Mouse (Mus musculus) left cerebral cortex, postnatal 25 days (tissue): Measurements from ENCODE around the gene Akirin1. TPM values are rescaled to one million over a fixed set of nuclear protein-coding genes. Genes with fewer than 3 reads are reported as not detected.

ENCODE experiments used
- DNase-seq, 2 experiments: peaks; one replicate each; pipeline ENCODE4 v3.0.0; 2022; ENCODE audit warnings: low spot score in 2 of 2, mixed read lengths in 1 of 2
- intact Hi-C: fragments of 180-260 bp; cut with DNase I; formaldehyde crosslinking; loops from one replicate; pipeline ENCODE4 v1.15.1; 2025
- total RNA-seq, 2 experiments: library from RNA; stranded (reverse); gene quantifications; 2 replicates each; pipeline ENCODE4 v1.2.3; 2021

The Akirin1 gene
- total RNA-seq, 2 experiments from 2014 or later, result 63.4 to 65.5 TPM

DNA sequence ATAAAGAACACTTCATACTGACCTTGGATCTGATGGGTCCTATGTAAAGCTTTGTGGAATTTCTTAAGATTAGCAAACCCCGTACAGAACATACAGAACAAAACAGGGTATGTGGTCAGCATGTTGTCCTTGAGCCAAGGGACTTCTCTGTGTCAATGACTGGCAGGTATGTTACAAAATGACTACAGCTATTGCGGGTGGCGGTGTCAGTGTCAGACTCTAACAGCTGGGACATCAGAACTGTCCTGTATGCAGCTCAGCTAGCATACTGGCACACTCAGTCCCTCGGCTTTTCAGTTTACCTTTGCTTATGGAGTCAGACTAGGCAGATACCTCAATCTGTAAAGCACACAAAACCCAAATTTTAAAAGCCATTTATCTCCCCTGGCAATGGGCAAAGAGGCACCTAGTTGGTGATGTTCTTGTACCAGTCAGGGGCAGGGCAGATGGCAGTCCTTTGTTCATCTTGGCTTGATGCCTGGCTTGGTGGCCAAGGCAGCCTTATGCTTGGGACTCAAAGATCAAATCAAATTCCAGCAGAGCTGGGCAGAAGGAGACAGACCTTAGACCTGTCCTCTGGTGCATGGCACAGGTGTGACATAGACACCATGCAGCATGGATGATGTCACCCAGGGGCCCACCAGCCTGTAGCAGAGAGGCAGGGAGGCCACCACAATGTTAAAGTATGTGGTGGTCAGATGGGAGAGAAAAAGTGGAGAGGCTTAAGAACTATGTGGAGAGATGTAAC lies 17.8 kb downstream of the Akirin1 start:
- intact Hi-C loops, result no loop called here
- no peak for DNase-seq

DNA sequence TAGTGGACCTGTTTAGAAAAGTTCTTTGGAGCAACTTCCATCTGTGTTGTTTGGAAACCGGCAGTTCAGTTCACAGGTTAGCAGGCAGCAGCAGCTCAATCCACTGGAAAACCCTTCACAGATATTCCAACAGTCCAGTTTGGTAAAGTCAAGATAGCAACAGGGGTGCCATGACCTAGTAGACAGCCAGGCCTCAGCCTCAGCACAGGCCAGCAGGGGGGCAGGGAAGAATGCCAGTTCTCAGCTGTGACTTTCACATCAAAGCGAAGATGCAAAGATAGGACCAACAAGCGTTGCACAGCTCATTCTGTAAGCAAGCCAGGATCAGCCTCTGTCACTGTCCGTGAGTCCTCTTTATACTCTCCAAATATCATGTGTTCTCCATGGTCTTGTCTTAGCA lies 28.4 kb downstream of the Akirin1 start:
- intact Hi-C loops, result no loop called here

DNA sequence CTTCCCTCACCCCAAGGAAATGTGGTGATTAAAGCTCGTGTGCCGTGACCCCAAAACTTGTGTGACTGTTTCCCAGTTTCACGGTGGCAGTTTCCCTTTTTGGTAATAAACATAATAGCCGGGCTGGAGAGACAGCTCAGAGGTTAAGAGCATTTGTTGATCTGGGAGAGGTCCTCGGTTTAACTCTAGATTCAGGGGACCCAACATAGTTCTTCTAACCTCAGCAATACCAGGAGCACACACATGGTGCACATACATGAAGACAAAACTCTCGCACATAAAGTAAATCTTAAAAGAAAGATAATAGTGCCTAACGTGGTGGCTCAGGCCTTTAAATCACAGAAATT lies 31.7 kb downstream of the Akirin1 start:
- DNase-seq, result no peak
- intact Hi-C loops, result loop anchor here (5.0 kb wide), 1 partner anchor 36 kb away; the partner anchor contains the start of gene Macf1

More for the DNA sequence above, 28.4 kb downstream of the Akirin1 start:
- DNase-seq, result no peak

- DNase-seq, result peak; percentile 95 to 98
- intact Hi-C loops, result loop anchor here (5.0 kb wide), 1 partner anchor 36 kb away; the partner anchor contains the start of gene Macf1
Observed at GRCm38 (mm10) chr4:123717574-123718433, 32.3 kb downstream of the Akirin1 start, which contains the start of gene Ndufs5. TSS of gene Ndufs5 (minus strand) at chr4:123718202.

DNA sequence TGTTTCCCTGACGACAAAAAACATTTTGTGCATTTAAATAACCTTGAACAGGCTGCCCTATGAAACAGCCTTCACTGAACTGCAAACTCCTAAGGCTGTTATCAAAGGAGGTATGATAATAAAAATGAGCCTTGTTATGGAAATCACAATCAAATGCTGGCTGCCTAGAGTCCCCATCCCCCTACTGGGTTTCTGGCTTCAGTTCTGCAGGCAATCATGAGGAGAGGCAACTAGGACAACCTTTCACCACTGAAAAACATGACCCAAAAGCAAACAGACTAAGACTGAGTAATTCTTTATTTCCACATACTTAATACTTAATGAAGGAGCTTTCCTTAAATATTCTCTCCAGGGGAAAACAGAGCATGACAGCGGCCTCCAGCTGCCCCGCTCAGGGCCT lies 37.7 kb downstream of the Akirin1 start:
- intact Hi-C loops, result no loop called here
- DNase-seq, result no peak

DNA sequence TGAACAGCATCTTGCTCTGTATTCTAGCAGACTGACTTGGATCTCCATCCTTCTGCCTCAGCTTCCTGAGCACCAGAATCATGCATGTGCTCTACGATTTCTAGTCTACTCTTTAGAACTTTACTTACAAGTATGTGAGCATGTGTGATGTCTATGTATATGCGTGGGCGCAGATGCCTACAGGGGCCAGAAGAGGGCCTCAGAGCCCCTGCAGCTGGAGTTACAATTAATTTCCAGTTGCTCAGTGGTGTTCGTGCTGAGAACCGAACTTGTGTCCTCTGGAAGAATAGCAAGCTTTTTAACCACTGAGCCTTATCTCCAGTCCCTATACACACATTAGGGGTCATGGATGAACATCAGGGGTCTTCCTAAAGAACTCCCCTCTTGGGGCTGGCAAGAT lies 42.8 kb downstream of the Akirin1 start:
- DNase-seq, result no peak
- intact Hi-C loops, result no loop called here

DNA sequence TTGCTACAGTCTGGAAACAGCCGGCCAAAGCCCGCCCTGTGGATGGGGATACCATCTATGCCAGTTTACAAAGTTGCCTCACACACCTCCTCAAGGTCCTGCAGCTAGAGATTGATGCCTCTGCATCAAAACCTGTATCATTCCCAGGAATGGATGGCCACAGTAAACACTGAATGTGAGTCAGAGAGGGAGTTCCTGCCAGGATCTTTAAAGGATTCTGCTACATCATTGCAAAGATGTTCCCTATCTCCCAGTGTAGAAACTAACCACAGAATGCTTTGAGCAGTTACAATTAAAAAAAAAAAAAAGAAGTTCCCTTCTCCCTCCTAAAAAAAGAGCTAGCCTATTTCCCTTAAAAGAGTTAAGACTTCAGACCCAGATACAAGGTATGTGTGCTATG lies 44.8 kb downstream of the Akirin1 start:
- intact Hi-C loops, result no loop called here
- peak in 1 of 2 experiments; percentile 14 for DNase-seq

DNA sequence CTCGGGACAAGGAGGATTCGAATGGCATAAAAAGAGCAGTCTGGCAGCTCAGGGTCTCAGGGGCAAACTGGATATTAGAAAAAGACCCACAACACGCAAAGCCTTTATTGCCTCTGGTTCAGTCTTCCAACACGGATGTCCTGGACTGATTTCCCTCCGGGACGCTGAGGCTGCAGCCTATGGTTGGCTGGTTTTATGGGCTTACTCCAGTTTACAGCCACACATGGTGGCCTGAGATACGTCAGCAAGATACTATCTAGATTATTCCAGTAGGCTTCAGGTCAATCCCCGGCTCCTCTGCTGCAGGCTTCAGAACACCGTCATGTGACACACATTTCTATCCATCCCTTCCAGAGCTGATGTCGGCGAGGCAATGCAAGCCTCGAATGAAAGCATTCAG lies 56.8 kb downstream of the Akirin1 start:
- DNase-seq, result no peak
- intact Hi-C loops, result no loop called here

DNA sequence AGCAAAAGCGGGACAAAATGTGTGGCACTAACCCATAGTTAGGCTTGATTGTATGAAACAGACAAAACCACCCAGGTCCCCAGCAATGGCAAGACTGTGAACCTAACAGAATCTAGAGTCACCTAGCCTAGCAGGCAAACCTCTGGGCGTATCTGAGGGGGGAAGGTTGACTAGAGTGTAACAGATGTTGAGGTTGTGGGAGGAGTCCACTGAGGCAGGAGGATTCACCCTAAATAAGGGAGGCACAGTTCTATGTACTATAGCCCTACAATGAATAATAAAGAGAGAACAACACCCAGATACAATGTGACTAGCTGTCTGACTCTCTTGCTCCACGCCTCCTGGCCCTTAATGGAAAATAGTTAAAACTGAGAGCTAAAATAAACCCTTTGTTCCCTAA lies 58.1 kb downstream of the Akirin1 start:
- intact Hi-C loops, result no loop called here
- no peak for DNase-seq

- intact Hi-C loops, result no loop called here
Observed at GRCm38 (mm10) chr4:123690311-123690710, 59.8 kb downstream of the Akirin1 start.

DNA sequence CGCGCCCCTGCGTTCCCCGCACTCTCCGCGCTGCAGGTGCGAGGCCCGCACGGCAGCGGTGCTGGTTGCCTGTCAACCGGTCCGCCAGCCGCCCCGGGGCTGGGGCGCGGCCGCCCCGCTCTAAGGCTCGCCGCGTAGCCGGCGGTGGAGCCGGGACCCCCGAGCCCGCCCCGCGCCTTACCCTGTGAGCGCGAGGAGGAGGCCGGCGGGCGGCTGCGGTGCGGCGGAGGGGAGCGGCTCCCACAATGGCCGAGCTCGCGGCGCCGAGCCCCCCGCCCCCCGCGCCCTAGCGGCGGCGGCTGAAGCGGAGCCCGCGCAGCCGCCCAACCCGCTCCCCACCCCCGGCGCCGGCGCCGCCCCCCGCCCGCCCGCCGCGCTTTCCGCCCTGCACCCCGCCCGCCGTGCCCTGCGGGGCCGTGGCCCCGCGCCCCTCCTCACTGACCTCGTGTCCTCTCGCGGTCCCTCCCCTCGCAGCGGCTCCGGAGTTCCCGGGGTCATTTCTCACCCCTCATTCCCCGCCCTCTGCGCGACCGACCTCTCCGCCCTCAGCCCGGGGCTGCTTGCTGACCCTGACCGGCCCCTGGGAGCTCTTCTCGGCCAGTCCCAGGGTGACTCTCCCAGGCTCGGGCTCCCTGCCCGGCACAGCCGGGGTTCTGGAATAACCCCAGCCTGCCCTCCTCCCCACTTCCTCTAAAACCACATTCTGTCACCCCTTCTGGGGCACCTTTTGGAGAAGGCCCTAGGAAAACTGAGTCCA lies 62.9 kb downstream of the Akirin1 start:
- peak; percentile 33 to 37 for DNase-seq
- intact Hi-C loops, result no loop called here

More at GRCm38 (mm10) chr4:123690311-123690710, 59.8 kb downstream of the Akirin1 start:
- DNase-seq, result no peak

GRCm38 (mm10) chr4:123686368-123687024 lies 63.6 kb downstream of the Akirin1 start:
- intact Hi-C loops, result no loop called here
- peak in 1 of 2 experiments; percentile 18 for DNase-seq

DNA sequence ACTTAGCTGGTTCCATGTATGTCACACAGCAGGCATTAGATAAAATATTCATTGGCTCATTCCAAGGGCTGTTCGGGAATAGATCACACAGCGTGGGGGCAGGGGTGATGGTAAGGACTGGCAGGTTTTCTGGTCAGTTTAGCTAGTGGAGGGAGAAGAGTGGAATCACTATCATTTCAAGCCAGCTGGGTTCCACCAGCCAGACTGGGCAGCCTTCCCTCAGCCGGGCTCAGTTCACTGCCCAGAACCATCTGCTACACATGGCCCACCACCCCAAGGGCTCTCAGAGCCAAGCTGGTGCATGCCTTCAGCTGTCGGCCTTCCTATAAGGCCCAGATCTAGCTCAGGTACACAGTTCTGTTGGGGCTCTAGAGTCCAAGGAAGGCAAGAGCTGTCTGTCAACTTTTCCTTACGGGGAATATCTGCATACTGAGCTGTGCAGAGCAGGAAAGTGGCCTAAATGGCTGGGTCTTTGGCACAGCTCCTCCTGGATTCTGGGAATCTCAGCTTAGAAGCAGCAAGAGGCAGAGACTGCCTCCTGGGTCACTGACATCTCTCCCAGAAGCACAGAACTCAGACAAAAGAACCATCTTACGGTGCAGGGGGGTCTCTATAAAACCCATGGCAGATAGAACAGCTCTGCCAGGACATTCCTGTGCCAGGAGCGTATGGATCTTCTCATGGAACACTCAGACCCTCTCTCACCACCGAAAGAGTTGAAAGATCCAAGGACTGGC lies 64.5 kb downstream of the Akirin1 start:
- intact Hi-C loops, result no loop called here
- DNase-seq, result peak; percentile 38 to 43

DNA sequence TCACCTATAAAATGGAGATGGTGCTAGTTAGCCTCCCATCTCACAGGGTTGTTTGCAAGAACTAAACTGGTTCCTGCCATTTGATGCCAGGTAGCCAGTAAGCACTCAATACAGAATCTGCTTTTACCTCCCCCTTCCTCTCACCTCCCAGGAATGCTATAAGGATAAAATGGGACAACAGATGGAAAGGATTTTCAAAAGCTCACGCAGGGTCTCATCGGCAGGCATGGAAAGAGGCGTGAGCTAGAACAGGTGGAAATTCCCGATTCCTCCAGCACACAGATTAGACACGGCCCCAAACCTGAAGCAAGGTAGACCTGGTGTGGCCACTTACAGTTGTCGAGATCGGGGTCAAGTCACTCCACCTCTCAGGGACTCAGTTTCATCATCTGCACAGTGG lies 65.1 kb downstream of the Akirin1 start:
- DNase-seq, result peak in 1 of 2 experiments; percentile 33
- intact Hi-C loops, result no loop called here

Other genes starting within 250 kb of the Akirin1 start
- gene Macf1, start 66.0 kb downstream of the Akirin1 start, total RNA-seq, result 100 to 1,000 TPM; 202 to 222 TPM
- 100 to 1,000 TPM; 184 to 187 TPM for gene Ndufs5, start 32.1 kb downstream of the Akirin1 start, total RNA-seq
- gene Rhbdl2, start 37.5 kb upstream of the Akirin1 start, total RNA-seq, result 1 to 10 TPM; 1.3 to 1.4 TPM
- not detected for gene 4933427I04Rik, start 109.3 kb upstream of the Akirin1 start, total RNA-seq
- gene Mycbp, start 154.5 kb upstream of the Akirin1 start, total RNA-seq, result 10 to 100 TPM; 11.2 to 13.3 TPM
- 10 to 100 TPM; 58.4 to 63.8 TPM for gene Rragc, start 167.1 kb upstream of the Akirin1 start, total RNA-seq
- gene 4930535I16Rik, start 167.7 kb upstream of the Akirin1 start, total RNA-seq, result not detected